Mouse (Mus musculus): ENCODE results near the gene Tuft1. TPM values are rescaled to one million over a fixed set of nuclear protein-coding genes. Genes with fewer than 3 reads are reported as not detected.
"Not testable (repeated sequence)": the region's sequence is repeated elsewhere in the genome, so short reads cannot be mapped to it uniquely, and the experiment has no call there.

Gene Tuft1
- polyA plus RNA-seq, 1 experiment from 2014 or later, result 3.9 TPM

DNA sequence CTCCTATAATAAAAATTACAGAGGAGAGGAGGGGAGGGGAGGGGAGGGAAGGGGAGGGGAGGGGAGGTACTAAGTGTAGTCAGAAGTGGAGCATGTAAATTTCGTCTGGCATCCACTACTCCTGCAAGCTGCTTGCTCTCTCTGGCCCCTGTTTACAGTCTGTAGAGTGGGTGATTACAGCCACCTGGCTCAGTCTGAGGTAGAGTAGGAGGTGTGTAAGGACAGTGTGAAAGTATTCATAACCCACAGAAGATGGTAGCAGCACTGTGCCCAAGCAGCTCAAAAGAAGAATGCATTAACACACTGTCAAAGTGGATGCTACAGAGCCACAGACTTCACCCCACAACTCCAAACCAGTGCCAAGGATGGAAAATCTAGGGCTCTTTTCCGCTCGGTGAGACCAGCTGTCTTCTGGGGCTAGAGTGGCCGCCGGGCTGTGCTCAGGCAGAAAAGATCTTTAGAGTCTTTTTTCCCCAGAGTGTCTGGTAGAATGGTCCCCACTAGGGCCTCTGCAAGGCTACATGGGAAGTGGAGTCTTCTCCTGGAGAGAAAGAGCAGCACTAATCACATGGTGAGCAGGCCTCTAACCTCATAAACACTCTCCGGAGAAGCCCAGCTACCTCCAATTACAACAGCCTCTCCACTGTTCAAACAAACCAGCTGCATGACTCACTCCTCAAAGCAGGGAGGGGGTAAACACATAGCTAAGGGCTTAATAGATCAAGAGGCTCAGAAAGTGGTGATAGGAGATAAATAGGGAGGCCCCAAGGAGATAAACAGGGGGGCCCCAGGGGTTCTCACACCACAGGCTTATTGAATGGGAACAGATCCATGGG, 9.7 kb downstream of the Tuft1 start:
- no peak overlapping the region for H3K4me2 ChIP-seq (replicated peaks; ENCODE audit: low read depth, low read length)
- H3K4me1 ChIP-seq (replicated peaks; ENCODE audit: control insufficient read depth, insufficient read depth, low read length), result no peaks in the 10 kb centered on the region
- no peak overlapping the region for H3K27ac ChIP-seq (ENCODE audit: low read depth, low read length)
- H3K9ac ChIP-seq (ENCODE audit: low read depth, low read length), result no peak overlapping the region
- H3K27me3 ChIP-seq (ENCODE audit: control insufficient read depth, insufficient read depth, low read length), result no peaks in the 10 kb centered on the region
- H3K4me3 ChIP-seq (ENCODE audit: low read depth, low read length), result no peak overlapping the region
- no peak for ATAC-seq (ENCODE audit: low FRiP score)
- WGBS, result 54% methylated on average over 6 of the region's 6 CpGs
- no peaks in the 10 kb centered on the region for H3K36me3 ChIP-seq (ENCODE audit: control insufficient read depth, insufficient read depth, low read length)
- no peaks in the 10 kb centered on the region for H3K9me3 ChIP-seq (ENCODE audit: control insufficient read depth, low read length)
- no peak for DNase-seq (ENCODE audit: low spot score)

DNA sequence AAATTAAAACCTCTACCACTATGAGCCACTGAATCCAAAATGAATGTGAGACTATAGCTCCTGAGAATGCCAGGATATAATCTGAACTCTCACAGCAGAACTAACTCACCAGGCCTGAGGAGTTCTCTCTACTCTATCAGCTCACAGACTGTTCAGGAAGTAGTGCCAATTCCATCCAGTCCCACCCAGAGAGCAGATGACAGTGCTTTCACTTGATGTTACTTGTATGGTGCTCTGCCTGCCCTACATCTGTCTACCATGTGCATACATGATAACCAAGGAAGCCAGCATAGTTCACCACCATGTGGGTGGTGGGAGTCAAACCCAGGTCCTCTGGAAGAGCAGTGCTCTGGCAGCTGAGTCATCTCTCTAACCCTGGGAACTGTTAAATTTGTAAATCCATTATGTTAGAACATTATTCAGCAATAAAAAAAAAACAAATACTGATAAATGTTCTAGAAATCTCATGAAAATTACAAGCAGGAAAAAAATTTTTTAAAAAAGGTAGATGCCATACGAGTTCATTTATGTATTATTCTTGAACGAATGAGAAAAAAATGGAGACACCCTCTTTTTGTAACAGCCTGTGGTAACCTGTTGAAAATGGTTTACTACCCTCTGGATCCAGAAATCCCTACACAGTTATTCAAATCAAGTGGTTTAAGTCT, 16.0 kb downstream of the Tuft1 start, which contains the start of gene Gm10972:
Gene Gm10972, plus strand, starts transcription at position 618 of the 668 bp plus-strand sequence.
- not testable (repeated sequence) for H3K4me1 ChIP-seq (replicated peaks; ENCODE audit: control insufficient read depth, insufficient read depth, low read length)
- WGBS, result 88% methylated on average over 2 of the region's 2 CpGs

DNA sequence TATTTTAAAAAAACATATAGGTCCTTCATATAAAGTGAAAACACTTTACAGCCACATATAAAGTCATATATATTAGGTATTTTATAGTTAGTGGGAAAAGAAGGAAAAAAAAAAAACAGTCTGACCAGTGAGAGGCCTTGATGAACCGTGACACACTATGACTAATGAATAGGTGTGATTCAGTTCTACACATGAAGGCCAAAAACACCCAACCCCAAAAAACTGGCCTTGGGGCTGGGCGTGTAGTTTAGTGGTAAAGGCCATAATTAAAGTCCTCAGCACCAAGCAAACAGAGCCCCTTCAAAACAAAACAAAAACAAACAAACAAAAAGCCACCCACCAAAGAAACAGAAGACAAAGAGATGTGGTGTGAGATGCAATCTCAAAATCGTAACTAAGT, 28.8 kb downstream of the Tuft1 start:
- H3K9ac ChIP-seq (ENCODE audit: low read depth, low read length), result no peak overlapping the region
- H3K9me3 ChIP-seq (ENCODE audit: control insufficient read depth, low read length), result no peaks in the 10 kb centered on the region
- H3K27me3 ChIP-seq (ENCODE audit: control insufficient read depth, insufficient read depth, low read length), result no peaks in the 10 kb centered on the region
- 80% methylated on average over 3 of the region's 3 CpGs for WGBS
- no peaks in the 10 kb centered on the region for H3K36me3 ChIP-seq (ENCODE audit: control insufficient read depth, insufficient read depth, low read length)
- H3K27ac ChIP-seq (ENCODE audit: low read depth, low read length), result no peak overlapping the region
- H3K4me3 ChIP-seq (ENCODE audit: low read depth, low read length), result no peak overlapping the region
- H3K4me1 ChIP-seq (replicated peaks; ENCODE audit: control insufficient read depth, insufficient read depth, low read length), result no peaks in the 10 kb centered on the region
- no peak overlapping the region for H3K4me2 ChIP-seq (replicated peaks; ENCODE audit: low read depth, low read length)
- DNase-seq (ENCODE audit: low spot score) (no peak), ATAC-seq (ENCODE audit: low FRiP score) (no peak)

More for the DNA sequence above, 16.0 kb downstream of the Tuft1 start, which contains the start of gene Gm10972:
- H3K9me3 ChIP-seq (ENCODE audit: control insufficient read depth, low read length); DNase-seq (ENCODE audit: low spot score); ATAC-seq (ENCODE audit: low FRiP score); H3K36me3 ChIP-seq (ENCODE audit: control insufficient read depth, insufficient read depth, low read length); H3K27me3 ChIP-seq (ENCODE audit: control insufficient read depth, insufficient read depth, low read length); H3K27ac ChIP-seq (ENCODE audit: low read depth, low read length); H3K9ac ChIP-seq (ENCODE audit: low read depth, low read length); H3K4me2 ChIP-seq (replicated peaks; ENCODE audit: low read depth, low read length); H3K4me3 ChIP-seq (ENCODE audit: low read depth, low read length): not testable (repeated sequence)

DNA sequence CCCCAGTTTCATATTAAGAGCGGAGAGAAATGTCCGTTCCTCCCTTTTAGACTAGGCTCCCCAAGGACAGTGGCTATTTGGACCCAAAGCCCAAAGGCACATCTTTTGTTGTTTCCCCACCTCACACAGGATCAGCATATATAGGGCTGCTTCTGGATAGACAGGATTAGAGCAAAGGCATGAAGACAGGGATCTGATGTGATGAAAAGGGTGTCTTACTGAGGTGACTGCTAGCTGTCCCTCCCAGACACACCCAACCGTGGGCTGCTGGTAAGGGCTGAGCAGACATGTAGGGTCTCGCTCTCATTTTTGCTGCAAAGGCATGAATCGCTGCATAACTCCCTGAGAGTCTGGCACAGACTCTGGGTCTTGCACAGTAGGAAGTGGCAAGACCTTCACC, 30.0 kb downstream of the Tuft1 start:
- H3K4me3 ChIP-seq (ENCODE audit: low read depth, low read length), result no peak overlapping the region
- H3K27ac ChIP-seq (ENCODE audit: low read depth, low read length), result no peak overlapping the region
- H3K36me3 ChIP-seq (ENCODE audit: control insufficient read depth, insufficient read depth, low read length), result no peaks in the 10 kb centered on the region
- no peaks in the 10 kb centered on the region for H3K27me3 ChIP-seq (ENCODE audit: control insufficient read depth, insufficient read depth, low read length)
- no peaks in the 10 kb centered on the region for H3K9me3 ChIP-seq (ENCODE audit: control insufficient read depth, low read length)
- H3K9ac ChIP-seq (ENCODE audit: low read depth, low read length), result no peak overlapping the region
- ATAC-seq (ENCODE audit: low FRiP score) (no peak), DNase-seq (ENCODE audit: low spot score) (no peak)
- H3K4me1 ChIP-seq (replicated peaks; ENCODE audit: control insufficient read depth, insufficient read depth, low read length), result no peaks in the 10 kb centered on the region
- WGBS, result 93% methylated on average over 5 of the region's 5 CpGs
- H3K4me2 ChIP-seq (replicated peaks; ENCODE audit: low read depth, low read length), result no peak overlapping the region

DNA sequence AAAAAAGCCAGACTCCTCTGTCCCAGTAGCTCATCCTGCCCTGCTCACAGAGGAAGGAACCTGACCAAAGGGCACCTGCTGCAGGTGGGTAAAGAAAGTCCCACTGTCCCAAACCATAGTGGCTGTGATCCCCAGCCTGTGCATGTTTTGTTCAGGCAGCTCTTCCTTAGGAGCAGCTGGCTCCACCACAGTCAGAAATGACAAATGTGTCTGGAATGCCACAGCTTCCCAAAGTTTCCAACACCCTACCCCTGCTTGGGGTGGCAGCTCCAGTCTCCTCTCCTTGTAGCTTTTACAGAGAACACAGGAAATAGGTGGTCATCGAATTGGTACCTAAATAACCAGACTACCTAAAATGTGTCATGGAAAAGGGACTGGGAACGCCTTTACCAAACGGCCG, 34.4 kb downstream of the Tuft1 start:
- DNase-seq (ENCODE audit: low spot score) (no peak), ATAC-seq (ENCODE audit: low FRiP score) (no peak)
- H3K9ac ChIP-seq (ENCODE audit: low read depth, low read length), result no peak overlapping the region
- H3K36me3 ChIP-seq (ENCODE audit: control insufficient read depth, insufficient read depth, low read length), result no peaks in the 10 kb centered on the region
- H3K4me3 ChIP-seq (ENCODE audit: low read depth, low read length), result no peak overlapping the region
- 94% methylated on average over 4 of the region's 4 CpGs for WGBS
- H3K27me3 ChIP-seq (ENCODE audit: control insufficient read depth, insufficient read depth, low read length), result no peaks in the 10 kb centered on the region
- H3K9me3 ChIP-seq (ENCODE audit: control insufficient read depth, low read length), result no peaks in the 10 kb centered on the region
- no peak overlapping the region for H3K27ac ChIP-seq (ENCODE audit: low read depth, low read length)
- no peak overlapping the region for H3K4me2 ChIP-seq (replicated peaks; ENCODE audit: low read depth, low read length)
- no peaks in the 10 kb centered on the region for H3K4me1 ChIP-seq (replicated peaks; ENCODE audit: control insufficient read depth, insufficient read depth, low read length)

DNA sequence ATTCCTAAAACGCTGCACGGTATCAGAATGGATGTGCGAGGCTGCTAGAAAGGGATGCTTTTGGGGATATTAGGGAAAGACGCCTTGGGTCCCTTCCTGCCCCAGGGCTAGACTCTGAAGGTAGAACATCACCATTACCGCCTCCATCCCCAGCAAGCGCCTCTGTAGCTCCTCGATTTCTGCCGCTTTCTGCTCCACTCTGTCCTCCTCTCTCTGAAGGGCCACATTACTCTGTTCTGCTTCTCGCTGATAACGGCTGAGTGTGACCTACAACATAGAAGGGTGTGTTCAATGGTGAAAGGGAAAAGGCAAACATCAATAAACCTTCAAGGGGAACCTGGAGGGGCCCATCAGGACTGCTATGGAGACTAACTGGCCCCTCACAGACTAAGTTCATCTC, 36.1 kb downstream of the Tuft1 start:
- WGBS, result 92% methylated on average over 10 of the region's 10 CpGs
- no peak overlapping the region for H3K27ac ChIP-seq (ENCODE audit: low read depth, low read length)
- H3K36me3 ChIP-seq (ENCODE audit: control insufficient read depth, insufficient read depth, low read length), result no peaks in the 10 kb centered on the region

DNA sequence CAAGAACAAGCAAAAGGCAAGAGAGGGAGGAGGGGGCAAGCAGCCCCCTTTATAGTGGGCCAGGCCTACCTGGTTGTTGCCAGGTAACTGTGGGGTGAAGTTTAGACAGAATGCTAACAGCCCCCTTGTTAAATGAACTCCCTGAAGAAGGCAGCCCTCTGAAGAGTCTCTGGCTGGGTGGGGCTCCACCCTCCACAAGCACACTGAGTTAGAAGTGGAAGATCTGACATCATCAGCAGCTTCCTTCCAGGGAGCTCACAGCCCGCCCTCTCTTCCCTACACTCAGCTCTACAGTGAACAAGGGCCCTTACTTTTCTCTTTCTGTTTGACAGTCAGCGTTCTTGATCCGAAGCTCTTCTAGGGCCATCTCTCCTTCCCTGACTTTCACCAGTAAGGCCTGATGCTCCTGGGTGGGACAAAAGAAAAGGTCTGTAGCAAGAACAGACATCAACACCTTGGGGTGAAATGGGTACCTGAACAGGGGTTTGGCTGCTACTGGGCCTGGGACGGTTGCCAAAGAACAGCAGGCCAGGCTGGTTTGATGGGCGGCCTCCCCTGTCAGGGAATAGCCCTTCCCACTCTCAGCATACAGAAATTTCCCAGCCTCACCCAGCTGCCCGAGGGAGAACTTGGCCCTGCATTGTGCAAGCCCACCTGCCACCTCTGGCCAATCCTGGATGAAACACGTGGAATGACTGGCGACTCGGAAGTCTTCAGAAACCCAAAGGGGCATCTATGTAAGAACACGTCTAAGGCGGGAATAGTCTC, 36.7 kb downstream of the Tuft1 start:
- no peak overlapping the region for H3K27ac ChIP-seq (ENCODE audit: low read depth, low read length)

More for the DNA sequence above, 36.1 kb downstream of the Tuft1 start:
- H3K4me1 ChIP-seq (replicated peaks; ENCODE audit: control insufficient read depth, insufficient read depth, low read length), result no peaks in the 10 kb centered on the region
- no peaks in the 10 kb centered on the region for H3K27me3 ChIP-seq (ENCODE audit: control insufficient read depth, insufficient read depth, low read length)
- DNase-seq (ENCODE audit: low spot score) (no peak), ATAC-seq (ENCODE audit: low FRiP score) (no peak)
- H3K9me3 ChIP-seq (ENCODE audit: control insufficient read depth, low read length), result no peaks in the 10 kb centered on the region
- no peak overlapping the region for H3K4me3 ChIP-seq (ENCODE audit: low read depth, low read length)
- H3K9ac ChIP-seq (ENCODE audit: low read depth, low read length), result no peak overlapping the region
- no peak overlapping the region for H3K4me2 ChIP-seq (replicated peaks; ENCODE audit: low read depth, low read length)

DNA sequence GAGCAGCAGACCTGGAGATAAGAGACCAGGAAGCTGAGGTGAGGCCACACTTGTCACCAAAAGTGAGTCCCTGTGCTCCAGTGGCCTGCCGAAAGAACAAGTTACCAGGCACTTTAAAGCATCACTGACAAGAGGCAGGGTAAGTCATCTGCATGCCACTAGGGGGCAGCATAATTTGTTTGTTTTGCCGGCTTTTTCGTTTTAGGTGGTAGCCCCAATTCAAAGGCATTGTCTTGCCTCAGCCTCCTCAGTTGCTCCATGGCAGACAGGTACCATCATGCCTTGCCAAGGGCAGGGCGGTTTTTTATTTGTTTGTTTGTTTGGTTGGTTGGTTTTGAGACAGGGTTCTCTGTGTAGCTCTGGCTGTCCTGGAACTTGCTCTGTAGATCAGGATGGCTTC, 42.0 kb downstream of the Tuft1 start:
- Histone ChIP-seq H3K4me1 (replicated peaks; ENCODE audit: control insufficient read depth, insufficient read depth, low read length) (no peaks in the 10 kb centered on the region), H3K36me3 (ENCODE audit: control insufficient read depth, insufficient read depth, low read length) (no peaks in the 10 kb centered on the region), H3K4me2 (replicated peaks; ENCODE audit: low read depth, low read length) (no peak overlapping the region), H3K9me3 (ENCODE audit: control insufficient read depth, low read length) (no peaks in the 10 kb centered on the region), H3K4me3 (ENCODE audit: low read depth, low read length) (no peak overlapping the region), H3K9ac (ENCODE audit: low read depth, low read length) (no peak overlapping the region), H3K27ac (ENCODE audit: low read depth, low read length) (no peak overlapping the region), H3K27me3 (ENCODE audit: control insufficient read depth, insufficient read depth, low read length) (no peaks in the 10 kb centered on the region)
- no peak for ATAC-seq (ENCODE audit: low FRiP score)
- peak; percentile 41 for DNase-seq (ENCODE audit: low spot score)
- WGBS, result 64% methylated on average over 4 of the region's 4 CpGs

More for the DNA sequence above, 36.7 kb downstream of the Tuft1 start:
- 86% methylated on average over 11 of the region's 11 CpGs for WGBS
- H3K4me2 ChIP-seq (replicated peaks; ENCODE audit: low read depth, low read length), result no peak overlapping the region
- no peaks in the 10 kb centered on the region for H3K27me3 ChIP-seq (ENCODE audit: control insufficient read depth, insufficient read depth, low read length)
- H3K9me3 ChIP-seq (ENCODE audit: control insufficient read depth, low read length), result no peaks in the 10 kb centered on the region
- no peaks in the 10 kb centered on the region for H3K4me1 ChIP-seq (replicated peaks; ENCODE audit: control insufficient read depth, insufficient read depth, low read length)
- no peaks in the 10 kb centered on the region for H3K36me3 ChIP-seq (ENCODE audit: control insufficient read depth, insufficient read depth, low read length)
- H3K9ac ChIP-seq (ENCODE audit: low read depth, low read length), result no peak overlapping the region
- DNase-seq (ENCODE audit: low spot score), result no peak
- ATAC-seq (ENCODE audit: low FRiP score), result no peak
- no peak overlapping the region for H3K4me3 ChIP-seq (ENCODE audit: low read depth, low read length)

Data from hindbrain, embryonic 11.5 days (tissue).